Mouse (Mus musculus): Measurements from ENCODE around the gene Cyp3a13. TPM values are rescaled to one million over a fixed set of nuclear protein-coding genes. Genes with fewer than 3 reads are reported as not detected.

The Cyp3a13 gene
- polyA plus RNA-seq (2014; fragmentation: Nextera tagmentation; extraction: Ambion mirVana) = 0.21 and 0.28 TPM in 2 replicates

- no peak within 1 kb of the TSS for H3K27ac ChIP-seq (ENCODE audit: low read depth)
- 47% methylated on average over 2 of the region's 2 CpGs for WGBS
- no peaks in the 10 kb centered on the region for H3K9me3 ChIP-seq (ENCODE audit: low read depth, low read length)
- DNase-seq = peak; percentile 10
- no peak for TF ChIP-seq CTCF (IDR thresholded peaks at IDR 0.05; ENCODE audit: low read depth)
- H3K9ac ChIP-seq = no peak within 1 kb of the TSS
- H3K4me3 ChIP-seq (ENCODE audit: low read depth, low read length) = no peak within 1 kb of the TSS
- no peaks in the 10 kb centered on the region for H3K4me1 ChIP-seq (ENCODE audit: insufficient read depth)
- no peaks in the 10 kb centered on the region for H3K36me3 ChIP-seq (ENCODE audit: insufficient read depth)
- ATAC-seq (ENCODE audit: insufficient read depth) = no peak
- H3K4me2 ChIP-seq = no peak within 1 kb of the TSS
- H3K27me3 ChIP-seq (ENCODE audit: insufficient read depth, low read length) = no peaks in the 10 kb centered on the region
Measured at GRCm38 (mm10) chr5:137921532-137921931, at the start of gene Cyp3a13. Gene Cyp3a13, minus strand, starts transcription at chr5:137921619.

GRCm38 (mm10) chr5:137966492-137966891, 45.1 kb upstream of the Cyp3a13 start:
- H3K27ac ChIP-seq (ENCODE audit: low read depth) = no peak overlapping the region
- H3K9me3 ChIP-seq (ENCODE audit: low read depth, low read length) = no peaks in the 10 kb centered on the region
- no peak overlapping the region for H3K9ac ChIP-seq
- no peak for ATAC-seq (ENCODE audit: insufficient read depth)
- H3K4me3 ChIP-seq (ENCODE audit: low read depth, low read length) = no peak overlapping the region
- H3K36me3 ChIP-seq (ENCODE audit: insufficient read depth) = no peaks in the 10 kb centered on the region
- DNase-seq = no peak
- no peak overlapping the region for H3K4me2 ChIP-seq
- no peak for TF ChIP-seq CTCF (IDR thresholded peaks at IDR 0.05; ENCODE audit: low read depth)
- no peaks in the 10 kb centered on the region for H3K27me3 ChIP-seq (ENCODE audit: insufficient read depth, low read length)
- H3K4me1 ChIP-seq (ENCODE audit: insufficient read depth) = no peaks in the 10 kb centered on the region

DNA sequence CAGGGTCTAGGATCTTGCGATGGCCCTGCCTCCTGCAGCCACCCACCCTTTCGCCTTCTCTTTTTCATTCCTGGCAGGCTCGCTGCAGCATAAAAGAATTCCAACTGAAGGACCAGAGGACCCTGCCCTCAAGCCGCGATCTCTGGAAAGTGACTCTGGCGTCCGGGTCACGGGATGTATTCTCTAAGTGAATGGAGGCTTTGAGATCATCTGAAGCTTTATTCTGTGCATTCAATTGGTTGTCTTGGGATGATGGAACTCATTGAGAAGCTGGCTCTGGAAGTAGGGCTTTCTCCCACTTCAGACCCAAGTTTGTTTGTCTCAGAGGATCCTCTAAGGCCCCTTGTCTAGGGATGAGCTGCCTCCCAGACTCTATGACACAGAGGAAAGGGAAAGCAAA, 41.5 kb upstream of the Cyp3a13 start, which contains the start of gene Gjc3:
Gene Gjc3, minus strand, starts transcription at position 154 of the 400 bp plus-strand sequence.
- WGBS = 71% methylated on average over 8 of the region's 8 CpGs
- ATAC-seq (ENCODE audit: insufficient read depth) = no peak
- no peak for TF ChIP-seq CTCF (IDR thresholded peaks at IDR 0.05; ENCODE audit: low read depth)

GRCm38 (mm10) chr5:137956404-137956803, 35.0 kb upstream of the Cyp3a13 start:
- DNase-seq (no peak), ATAC-seq (ENCODE audit: insufficient read depth) (no peak)
- no peak overlapping the region for H3K4me2 ChIP-seq
- H3K27me3 ChIP-seq (ENCODE audit: insufficient read depth, low read length) = no peaks in the 10 kb centered on the region
- no peak overlapping the region for H3K9ac ChIP-seq
- no peak overlapping the region for H3K4me3 ChIP-seq (ENCODE audit: low read depth, low read length)
- no peak overlapping the region for H3K27ac ChIP-seq (ENCODE audit: low read depth)
- no peaks in the 10 kb centered on the region for H3K36me3 ChIP-seq (ENCODE audit: insufficient read depth)
- no peak for TF ChIP-seq CTCF (IDR thresholded peaks at IDR 0.05; ENCODE audit: low read depth)
- WGBS = 80% methylated on average over 3 of the region's 3 CpGs
- no peaks in the 10 kb centered on the region for H3K4me1 ChIP-seq (ENCODE audit: insufficient read depth)
- H3K9me3 ChIP-seq (ENCODE audit: low read depth, low read length) = no peaks in the 10 kb centered on the region

More for the DNA sequence above, 41.5 kb upstream of the Cyp3a13 start, which contains the start of gene Gjc3:
- no peak within 1 kb of the TSS for H3K27ac ChIP-seq (ENCODE audit: low read depth)
- H3K4me2 ChIP-seq = no peak within 1 kb of the TSS
- no peak within 1 kb of the TSS for H3K9ac ChIP-seq
- H3K4me1 ChIP-seq (ENCODE audit: insufficient read depth) = no peaks in the 10 kb centered on the region
- DNase-seq = no peak
- no peaks in the 10 kb centered on the region for H3K9me3 ChIP-seq (ENCODE audit: low read depth, low read length)
- H3K36me3 ChIP-seq (ENCODE audit: insufficient read depth) = no peaks in the 10 kb centered on the region
- H3K27me3 ChIP-seq (ENCODE audit: insufficient read depth, low read length) = no peaks in the 10 kb centered on the region
- no peak within 1 kb of the TSS for H3K4me3 ChIP-seq (ENCODE audit: low read depth, low read length)

GRCm38 (mm10) chr5:137951218-137951617, 29.8 kb upstream of the Cyp3a13 start:
- no peak overlapping the region for H3K27ac ChIP-seq (ENCODE audit: low read depth)

DNA sequence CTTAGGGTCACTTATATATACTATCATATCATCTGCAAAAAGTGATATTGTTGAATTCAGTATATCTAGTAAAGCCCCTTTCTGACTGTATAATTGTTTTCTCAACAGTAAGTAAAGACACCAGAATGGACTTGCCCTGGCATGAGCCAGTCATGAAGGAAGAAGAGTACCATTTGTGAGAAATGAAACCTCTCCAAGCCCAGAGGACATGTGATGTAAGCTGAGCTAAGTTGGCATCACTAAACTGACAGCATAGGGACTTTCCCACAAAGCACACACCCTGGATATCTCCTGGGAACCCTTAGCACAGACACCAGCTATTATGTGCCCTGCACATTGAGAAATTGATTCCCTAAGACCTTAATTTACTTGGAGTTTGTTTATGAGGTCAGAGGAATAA, 25.9 kb upstream of the Cyp3a13 start:
- Histone ChIP-seq H3K9me3 (ENCODE audit: low read depth, low read length) (no peaks in the 10 kb centered on the region), H3K9ac (no peak overlapping the region), H3K4me1 (ENCODE audit: insufficient read depth) (no peaks in the 10 kb centered on the region), H3K27me3 (ENCODE audit: insufficient read depth, low read length) (no peaks in the 10 kb centered on the region), H3K36me3 (ENCODE audit: insufficient read depth) (no peaks in the 10 kb centered on the region), H3K27ac (ENCODE audit: low read depth) (no peak overlapping the region), H3K4me2 (no peak overlapping the region), H3K4me3 (ENCODE audit: low read depth, low read length) (no peak overlapping the region)
- ATAC-seq (ENCODE audit: insufficient read depth) (no peak), DNase-seq (no peak)
- no peak for TF ChIP-seq CTCF (IDR thresholded peaks at IDR 0.05; ENCODE audit: low read depth)

More at GRCm38 (mm10) chr5:137951218-137951617, 29.8 kb upstream of the Cyp3a13 start:
- no peaks in the 10 kb centered on the region for H3K4me1 ChIP-seq (ENCODE audit: insufficient read depth)
- DNase-seq = peak; percentile 30
- 35% methylated on average over 6 of the region's 6 CpGs for WGBS
- no peak overlapping the region for H3K9ac ChIP-seq
- H3K9me3 ChIP-seq (ENCODE audit: low read depth, low read length) = no peaks in the 10 kb centered on the region
- H3K36me3 ChIP-seq (ENCODE audit: insufficient read depth) = no peaks in the 10 kb centered on the region
- H3K4me2 ChIP-seq = no peak overlapping the region
- no peak overlapping the region for H3K4me3 ChIP-seq (ENCODE audit: low read depth, low read length)
- peak; percentile 32; the same call in 1 of the 2 replicates for TF ChIP-seq CTCF (IDR thresholded peaks at IDR 0.05; ENCODE audit: low read depth)
- ATAC-seq (ENCODE audit: insufficient read depth) = no peak
- H3K27me3 ChIP-seq (ENCODE audit: insufficient read depth, low read length) = no peaks in the 10 kb centered on the region

DNA sequence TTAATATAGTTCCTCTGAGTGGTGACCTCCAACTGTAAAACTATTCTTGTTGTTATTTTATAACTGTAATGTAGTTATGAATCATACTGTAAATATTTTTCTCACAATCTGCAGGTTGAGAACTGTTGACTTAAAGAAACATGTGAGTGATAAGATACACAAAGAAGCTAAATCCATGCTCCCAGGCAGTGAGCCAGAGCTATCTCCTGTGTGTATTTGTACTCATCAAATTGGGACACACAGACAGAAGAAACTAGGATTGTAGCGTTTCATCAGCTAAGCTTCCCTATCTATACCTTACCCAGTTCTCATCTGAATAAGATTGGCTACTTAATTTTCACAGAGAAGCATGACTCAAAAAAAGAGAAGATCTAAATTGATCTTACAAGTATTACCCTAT, 21.7 kb upstream of the Cyp3a13 start:
- Histone ChIP-seq H3K4me1 (ENCODE audit: insufficient read depth) (no peaks in the 10 kb centered on the region), H3K36me3 (ENCODE audit: insufficient read depth) (no peaks in the 10 kb centered on the region), H3K27ac (ENCODE audit: low read depth) (no peak overlapping the region), H3K4me3 (ENCODE audit: low read depth, low read length) (no peak overlapping the region), H3K4me2 (no peak overlapping the region), H3K27me3 (ENCODE audit: insufficient read depth, low read length) (no peaks in the 10 kb centered on the region), H3K9ac (no peak overlapping the region), H3K9me3 (ENCODE audit: low read depth, low read length) (no peaks in the 10 kb centered on the region)
- DNase-seq (no peak), ATAC-seq (ENCODE audit: insufficient read depth) (no peak)
- no peak for TF ChIP-seq CTCF (IDR thresholded peaks at IDR 0.05; ENCODE audit: low read depth)
- 66% methylated on average over 1 of the region's 1 CpGs for WGBS

GRCm38 (mm10) chr5:137940948-137941347, 19.5 kb upstream of the Cyp3a13 start:
- H3K36me3 ChIP-seq (ENCODE audit: insufficient read depth) = no peaks in the 10 kb centered on the region
- H3K4me2 ChIP-seq = no peak overlapping the region
- no peaks in the 10 kb centered on the region for H3K4me1 ChIP-seq (ENCODE audit: insufficient read depth)
- no peak for TF ChIP-seq CTCF (IDR thresholded peaks at IDR 0.05; ENCODE audit: low read depth)
- no peaks in the 10 kb centered on the region for H3K27me3 ChIP-seq (ENCODE audit: insufficient read depth, low read length)
- no peak overlapping the region for H3K4me3 ChIP-seq (ENCODE audit: low read depth, low read length)
- H3K9ac ChIP-seq = no peak overlapping the region
- WGBS = 73% methylated on average over 4 of the region's 4 CpGs
- DNase-seq (no peak), ATAC-seq (ENCODE audit: insufficient read depth) (no peak)
- no peaks in the 10 kb centered on the region for H3K9me3 ChIP-seq (ENCODE audit: low read depth, low read length)
- H3K27ac ChIP-seq (ENCODE audit: low read depth) = no peak overlapping the region

Measured in lung, embryonic 14.5 days (tissue).